Mouse (Mus musculus): ENCODE measurements at regions not wholly inside any gene's neighbourhood (a gene's known extent, or its start where the extent isn't known, plus 50 kb on each side); places are given as distances from the start of the nearest gene placed in this dataset.

DNA sequence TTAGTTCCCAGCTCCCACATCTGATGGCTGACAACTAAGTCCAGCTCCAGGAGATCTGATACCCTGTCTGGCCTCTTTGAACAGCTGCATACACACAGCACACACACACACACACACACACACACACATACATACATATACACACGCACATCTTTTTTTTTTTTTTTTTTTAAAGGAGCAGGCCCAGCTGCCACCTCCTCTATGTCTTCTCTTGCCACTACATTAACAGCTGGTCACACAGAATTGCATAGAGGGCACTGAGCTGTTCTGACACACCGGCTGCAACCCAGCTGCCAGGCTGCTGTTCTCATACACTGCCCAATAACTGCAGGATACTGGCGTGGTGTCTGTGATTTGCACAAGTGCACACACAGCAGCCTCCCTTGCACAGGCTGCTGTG, 64.6 kb upstream of the Ctnnb1 start:
- no peak for DNase-seq (ENCODE audit: low spot score)

DNA sequence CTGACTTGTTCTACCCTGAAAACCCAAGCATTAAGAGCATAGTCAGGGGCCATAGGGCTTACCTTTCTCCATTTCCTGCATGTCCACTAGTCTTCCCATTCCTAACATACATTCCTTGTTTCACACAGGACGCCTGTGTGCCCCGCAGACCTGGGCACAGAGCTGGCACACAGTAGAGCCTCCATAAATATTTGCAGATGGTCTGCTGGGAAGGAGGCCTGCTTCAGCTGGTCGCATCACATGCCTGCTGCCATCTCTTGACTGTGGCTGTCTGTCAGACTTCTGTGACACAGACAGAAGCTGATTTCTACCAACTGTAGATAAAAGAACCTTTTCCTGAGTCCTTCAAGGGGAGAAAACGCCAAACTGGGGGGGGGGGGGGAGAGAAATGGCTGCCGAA, 62.8 kb upstream of the Ctnnb1 start:
- DNase-seq (ENCODE audit: low spot score) = no peak

DNA sequence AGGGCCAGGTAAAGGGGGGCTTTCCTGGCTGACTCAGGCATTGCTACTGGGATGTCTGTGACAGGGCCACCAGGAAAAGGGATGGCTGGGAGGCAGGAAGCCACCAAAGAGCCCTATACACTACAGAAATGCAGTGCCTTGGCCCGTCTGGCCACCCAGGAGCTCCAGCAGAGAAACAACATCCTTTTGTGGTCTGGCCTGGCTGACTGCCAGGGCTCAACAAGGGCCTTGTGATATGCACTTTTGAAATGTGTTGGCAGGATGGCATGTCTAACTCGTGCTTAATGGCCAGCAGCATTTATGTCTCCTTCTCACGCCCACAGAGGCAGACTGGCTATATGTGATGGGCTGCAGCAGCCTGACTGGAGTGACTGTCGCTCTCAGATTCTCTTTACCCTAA, 62.3 kb upstream of the Ctnnb1 start:
- DNase-seq (ENCODE audit: low spot score) = no peak

DNA sequence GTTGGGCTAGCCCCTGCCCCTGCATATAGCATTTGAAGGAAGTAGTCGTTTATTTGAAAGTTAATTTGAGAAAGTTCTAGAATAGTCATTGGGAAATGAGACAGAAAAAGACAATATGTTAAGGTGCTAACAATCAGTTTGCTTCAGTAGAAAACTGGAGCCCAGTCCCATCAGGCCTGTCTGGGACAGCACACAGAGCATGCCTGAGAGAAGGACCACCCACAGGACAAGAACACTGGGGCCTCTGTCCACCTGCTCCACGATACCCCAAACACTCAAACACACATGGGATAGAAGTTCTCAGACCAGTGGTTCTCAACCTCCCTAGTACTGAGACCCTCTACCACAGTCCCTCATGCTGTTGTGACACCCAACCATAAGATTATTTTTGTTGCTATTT, 61.2 kb upstream of the Ctnnb1 start:
- DNase-seq (ENCODE audit: low spot score) = no peak

DNA sequence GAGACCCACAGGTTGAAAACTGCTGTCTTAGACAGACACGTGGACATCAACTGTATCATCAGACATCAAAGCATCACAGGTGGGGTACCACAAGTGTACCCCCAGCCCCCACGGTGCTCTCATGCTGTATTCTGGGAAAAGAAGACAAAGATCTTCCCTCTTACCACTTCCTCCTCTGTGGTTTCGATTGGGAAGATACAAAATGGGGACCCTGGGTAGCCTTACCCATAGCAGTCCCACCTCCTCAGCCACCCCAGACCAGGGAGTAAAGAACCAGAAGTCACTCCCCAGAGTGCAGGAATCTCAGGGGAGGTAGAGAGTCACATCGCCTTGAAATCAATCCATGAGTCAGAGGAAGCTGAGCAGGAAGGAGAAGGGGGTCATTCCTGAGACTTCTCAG, 60.7 kb upstream of the Ctnnb1 start:
- no peak for DNase-seq (ENCODE audit: low spot score)

DNA sequence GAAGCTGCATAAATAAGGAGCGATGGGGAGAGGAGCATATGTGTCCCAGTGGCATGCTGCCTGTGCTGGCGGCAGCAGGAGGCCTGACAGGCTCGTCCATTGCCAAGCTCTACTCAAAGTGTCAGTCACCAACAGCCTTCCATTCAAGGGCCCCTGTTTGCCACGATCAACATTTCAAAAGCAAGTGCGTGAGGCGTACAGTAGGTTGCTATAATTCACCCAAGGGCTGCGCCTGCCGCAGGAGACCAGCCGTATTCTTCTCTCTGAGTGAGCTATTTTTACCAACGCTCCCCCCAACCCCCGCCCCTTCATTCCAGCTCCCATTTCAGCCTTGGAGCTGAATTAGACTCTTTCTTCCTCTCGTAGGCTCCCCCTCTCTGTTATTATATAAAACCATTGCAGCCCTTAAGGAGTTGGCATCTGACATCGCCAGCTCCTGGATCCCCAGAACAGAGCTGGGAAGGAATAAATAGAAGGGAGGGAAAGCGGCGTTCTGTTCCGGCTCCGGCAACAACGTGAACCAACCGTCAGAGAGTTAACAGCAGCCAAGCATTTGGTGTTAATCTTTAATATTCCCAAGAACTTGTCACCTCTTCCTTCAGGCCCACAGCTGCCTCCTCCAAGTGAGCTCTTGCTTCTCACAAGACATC, 59.5 kb upstream of the Ctnnb1 start:
- DNase-seq (ENCODE audit: low spot score) = no peak

DNA sequence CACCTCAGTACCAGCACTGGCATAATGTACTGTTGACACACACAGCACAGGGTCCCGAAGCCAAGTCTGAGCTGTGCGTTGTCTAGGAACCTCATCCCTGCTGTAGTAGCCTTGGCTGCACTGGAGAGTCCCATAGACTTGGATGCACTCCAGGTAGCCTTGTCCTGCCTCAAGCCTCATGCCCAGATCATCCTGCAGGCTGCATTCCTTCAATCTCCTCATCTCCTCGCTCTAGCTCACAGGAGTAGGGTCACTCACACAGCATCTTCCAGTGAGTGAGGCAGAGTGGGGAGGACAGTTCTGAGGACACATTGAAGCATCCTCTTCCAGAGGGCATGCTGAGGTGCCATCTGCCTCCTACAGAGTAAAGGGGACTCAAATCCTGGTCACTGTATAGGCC, 55.7 kb upstream of the Ctnnb1 start:
- no peak for DNase-seq (ENCODE audit: low spot score)

DNA sequence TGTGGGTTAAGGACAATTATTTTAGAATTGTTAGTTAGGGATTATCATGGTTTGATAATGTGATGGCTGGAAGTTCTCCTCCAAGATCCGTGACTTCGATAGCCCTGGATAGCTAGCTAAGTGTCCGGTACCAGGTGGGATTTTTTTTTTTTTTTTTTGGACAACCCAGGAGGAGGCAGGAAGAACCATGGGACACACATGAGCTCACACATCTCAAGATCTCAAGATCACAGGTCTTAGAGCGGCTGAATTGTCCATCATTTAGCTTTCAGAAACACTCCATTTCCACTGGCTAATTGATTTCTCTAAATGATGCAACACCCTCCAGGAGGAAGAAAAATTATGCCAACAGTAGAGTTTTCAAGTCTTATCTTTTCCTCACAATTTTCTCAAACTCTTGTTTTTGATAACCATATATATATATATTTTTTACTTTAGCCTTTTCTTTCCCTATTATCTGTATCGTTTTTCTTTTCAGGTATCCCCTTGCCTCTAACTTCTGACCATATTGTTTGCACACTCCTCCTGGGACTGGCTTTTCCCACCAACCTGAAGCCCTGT, 54.5 kb upstream of the Ctnnb1 start:
- DNase-seq (ENCODE audit: low spot score) = no peak

DNA sequence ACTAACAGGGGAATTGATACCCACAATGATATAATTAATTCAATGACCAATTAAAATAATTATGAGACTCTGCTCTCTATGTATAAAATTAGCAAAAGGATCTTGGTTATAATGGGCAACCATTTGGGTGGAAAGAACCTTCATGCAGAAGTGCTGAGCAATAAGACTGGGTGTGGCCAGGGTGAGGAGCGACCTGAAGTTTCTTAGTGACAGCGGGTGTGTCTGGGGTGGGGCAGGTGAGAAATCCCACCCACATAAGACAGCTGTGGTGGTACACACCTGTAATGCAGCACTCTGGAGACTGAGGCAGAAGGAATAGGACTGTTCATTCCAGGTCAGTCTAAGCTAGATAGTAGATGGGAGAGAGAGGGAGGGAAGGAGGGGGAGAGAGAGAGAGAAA, 51.9 kb upstream of the Ctnnb1 start:
- no peak for DNase-seq (ENCODE audit: low spot score)

Measured in urinary bladder, postnatal 25 days (tissue).